Mouse (Mus musculus) megakaryocyte-erythroid progenitor cell, adult 5-6 weeks (primary cell): ENCODE measurements at regions not wholly inside any gene's neighbourhood (a gene's known extent, or its start where the extent isn't known, plus 50 kb on each side); places are given as distances from the start of the nearest gene placed in this dataset.

Experiments used
- ATAC-seq: replicated peaks from 2 replicates; pipeline ENCODE4 v1.8.0; 2016; ENCODE audit warnings: mild to moderate bottlenecking, inconsistent platforms; ENCODE audit not compliant: severe bottlenecking, poor library complexity, low FRiP score, low TSS enrichment

DNA sequence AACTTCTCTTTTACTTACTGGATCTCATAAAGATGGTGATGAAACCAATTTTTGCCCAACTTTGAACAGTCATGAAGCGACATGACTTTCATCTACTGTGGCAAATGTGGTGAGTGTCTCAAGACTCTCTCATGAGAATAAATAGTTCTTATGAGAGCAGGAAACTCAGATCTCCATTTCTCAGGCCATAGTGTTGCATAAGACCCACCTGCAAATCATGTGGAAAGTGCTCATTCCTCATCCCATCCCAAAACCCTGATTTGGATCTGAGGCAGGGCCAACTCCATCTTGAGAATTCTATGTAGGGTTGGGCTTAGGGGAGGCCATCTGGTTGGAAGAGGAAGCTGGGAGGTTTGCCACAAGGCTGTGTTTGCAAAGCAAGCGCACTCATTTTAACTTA lies 92.5 kb upstream of the Galnt5 start:
- ATAC-seq = no peak

DNA sequence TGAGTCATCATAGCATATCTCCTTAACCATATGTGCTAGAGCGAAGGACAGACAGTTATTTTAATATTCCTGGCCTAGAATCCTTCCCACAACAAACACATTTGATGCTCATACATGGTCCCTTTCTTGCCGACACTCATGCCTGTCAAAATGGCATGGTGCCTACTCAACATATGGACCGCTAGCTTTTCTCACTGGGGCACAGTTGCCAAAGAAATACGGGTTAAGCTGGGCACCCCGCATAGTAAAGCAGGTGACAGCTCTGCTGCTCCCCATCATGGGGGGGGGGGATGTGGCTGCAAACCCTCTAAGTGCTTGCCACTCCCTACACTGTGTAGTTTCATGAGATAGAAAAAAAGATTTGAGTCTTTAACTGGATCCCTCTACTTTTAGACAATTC lies 90.7 kb upstream of the Galnt5 start:
- no peak for ATAC-seq

DNA sequence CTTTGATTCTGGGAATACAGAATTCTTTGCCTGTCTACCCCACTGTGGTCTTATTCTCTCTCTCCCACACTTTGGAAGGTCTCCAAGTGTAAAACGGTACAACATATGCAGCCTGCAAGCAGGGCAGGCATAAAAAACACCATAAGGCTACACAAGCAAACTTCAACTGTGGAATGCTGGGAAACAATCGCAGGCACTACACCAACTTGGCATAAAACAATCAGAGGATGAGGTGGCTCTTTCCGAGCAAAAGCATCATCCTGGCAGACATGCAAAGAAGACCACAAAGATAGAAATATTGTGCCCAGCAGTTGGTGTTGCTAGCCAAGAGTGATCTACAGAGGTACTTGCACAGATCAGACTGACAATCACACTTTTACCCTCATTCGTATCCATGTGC lies 88.0 kb upstream of the Galnt5 start:
- no peak for ATAC-seq

DNA sequence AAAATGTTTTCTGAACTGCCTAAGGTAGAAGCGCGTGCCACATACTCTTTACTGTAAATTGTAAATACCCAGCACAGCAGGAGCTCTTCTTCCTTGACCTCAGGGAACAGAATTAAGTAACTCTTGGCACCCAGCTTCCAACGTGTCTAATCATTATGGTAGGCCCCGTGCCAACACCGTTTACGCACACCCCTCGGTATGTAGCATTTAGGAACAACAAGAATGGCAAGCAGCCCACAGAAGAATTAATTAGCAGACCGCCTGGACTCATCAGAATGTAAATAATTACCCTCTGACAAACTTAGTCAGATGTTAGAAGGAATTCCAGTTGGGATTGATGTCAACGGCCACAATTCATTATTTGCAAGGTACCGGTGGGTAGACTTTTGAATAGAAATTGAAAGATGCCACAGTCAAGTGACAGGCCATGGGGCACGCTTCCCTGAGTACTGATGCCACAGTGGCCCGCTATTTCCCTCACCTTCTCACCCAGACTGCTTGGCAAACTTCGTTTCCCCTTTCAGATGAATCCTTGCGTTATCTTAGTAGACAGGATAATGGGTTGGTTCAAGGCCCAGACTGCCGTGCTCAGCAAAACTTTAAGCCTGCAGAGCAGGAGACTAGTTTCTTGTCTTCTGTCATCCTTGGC lies 81.2 kb upstream of the Galnt5 start:
- ATAC-seq = no peak

DNA sequence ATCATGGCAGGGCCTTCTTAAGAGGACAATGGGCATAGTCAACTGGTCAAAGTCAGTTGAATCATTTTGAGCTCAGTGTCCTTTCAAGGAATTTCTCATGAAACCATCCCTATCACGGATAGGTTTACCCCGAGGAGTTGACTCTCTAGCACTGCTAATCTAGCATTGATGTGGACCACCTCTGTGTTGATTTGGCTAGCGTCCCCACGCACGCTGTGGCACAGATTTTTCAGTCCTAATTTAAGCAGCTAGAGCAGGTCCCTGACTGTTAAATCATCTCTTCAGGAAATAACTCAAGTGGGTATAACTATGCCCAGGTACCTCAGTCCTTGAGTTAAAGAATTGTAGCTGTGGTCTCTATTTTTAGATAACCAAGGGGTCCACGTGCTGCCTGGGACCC lies 80.0 kb upstream of the Galnt5 start:
- ATAC-seq = no peak

- peak; percentile 73; the same call in 1 of the 2 replicates for ATAC-seq
These were observed 78.5 kb upstream of the Galnt5 start for GRCm38 (mm10) chr2:57919102-57919731.

DNA sequence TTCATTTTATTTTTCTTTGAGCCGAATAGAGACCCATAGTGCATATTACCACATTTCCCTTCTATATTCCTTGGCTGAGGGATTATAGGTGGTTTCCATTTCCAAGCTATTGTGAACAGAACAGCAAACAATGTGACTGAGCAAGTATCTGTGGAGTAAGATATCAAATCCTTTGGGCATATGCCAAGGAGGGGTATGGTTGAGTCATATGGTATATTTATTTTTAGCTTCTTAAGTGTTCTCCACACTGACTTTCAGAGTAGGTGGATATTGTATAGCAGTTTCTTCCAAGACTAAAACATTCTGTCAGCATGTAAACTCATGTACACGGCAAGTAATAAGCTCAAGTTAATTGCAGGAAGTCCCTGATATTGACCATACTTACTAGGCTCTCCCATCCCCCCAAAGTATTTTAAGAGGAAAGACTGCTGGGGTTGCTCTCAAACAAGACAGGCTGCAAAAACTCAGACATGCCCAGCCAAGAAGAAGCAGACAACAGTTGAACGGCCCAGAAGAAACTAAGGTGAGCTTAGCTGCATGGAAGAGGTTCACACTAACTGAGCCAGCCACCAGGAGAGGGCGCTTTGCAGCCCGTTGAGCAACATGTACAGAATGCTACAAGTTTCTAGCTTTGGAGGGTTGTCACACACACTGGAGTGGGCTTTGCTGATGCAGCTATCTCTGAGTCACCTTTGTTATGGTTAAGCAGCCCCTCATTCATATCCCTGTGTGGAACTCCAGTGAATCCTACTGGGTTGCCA lies 63.4 kb upstream of the Galnt5 start:
- no peak for ATAC-seq
